Mouse (Mus musculus) liver, adult 2 months (tissue): ENCODE data around the gene Gm26897. TPM values are rescaled to one million over a fixed set of nuclear protein-coding genes. Genes with fewer than 3 reads are reported as not detected.

ENCODE experiments used
- DNase-seq: peaks from one replicate; pipeline ENCODE4 v3.0.0-alpha.2; 2011; ENCODE audit warnings: low read depth, low spot score; ENCODE audit errors: extremely low read depth
- H3K27ac ChIP-seq: fragments of 200-500 bp; replicated peaks from 2 replicates; pipeline ENCODE4 v1.5.1; 2012; ENCODE audit warnings: low read depth, mild to moderate bottlenecking, control low read depth, inconsistent platforms, low read length; ENCODE audit not compliant: insufficient read depth
- H3K27me3 ChIP-seq: fragments of 200-500 bp; 2 replicates; pipeline ENCODE4 v1.6.1; 2012; ENCODE audit warnings: mild to moderate bottlenecking, moderate library complexity, low read length, inconsistent platforms; ENCODE audit not compliant: control insufficient read depth, insufficient read depth
- H3K36me3 ChIP-seq: fragments of 200-500 bp; 2 replicates; pipeline ENCODE4 v1.6.1; 2012; ENCODE audit warnings: low read length, inconsistent platforms; ENCODE audit not compliant: control insufficient read depth, insufficient read depth
- H3K4me1 ChIP-seq: fragments of 200-500 bp; 2 replicates; pipeline ENCODE4 v1.6.1; 2011; ENCODE audit warnings: low read length; ENCODE audit not compliant: control insufficient read depth, insufficient read depth
- H3K4me3 ChIP-seq: fragments of 200-500 bp; 2 replicates; pipeline ENCODE4 v1.5.1; 2011; ENCODE audit warnings: low read depth, mild to moderate bottlenecking, control low read depth, low read length, moderate library complexity; ENCODE audit not compliant: insufficient read depth
- H3K79me2 ChIP-seq: fragments of 200-500 bp; 2 replicates; pipeline ENCODE4 v1.6.1; 2012; ENCODE audit warnings: inconsistent platforms, mild to moderate bottlenecking, low read length, moderate library complexity; ENCODE audit not compliant: control insufficient read depth, insufficient read depth
- H3K9ac ChIP-seq: fragments of 200-500 bp; 2 replicates; pipeline ENCODE4 v1.6.1; 2012; ENCODE audit warnings: low read depth, mild to moderate bottlenecking, control low read depth, inconsistent platforms, low read length
- CTCF ChIP-seq: fragments of 200-500 bp; IDR thresholded peaks from 2 replicates; pipeline ENCODE4 v1.5.1; 2011; ENCODE audit warnings: low read depth, low read length, control low read depth
- POLR2A ChIP-seq: fragments of 200-500 bp; IDR thresholded peaks from 2 replicates; pipeline ENCODE4 v1.6.1; 2011; ENCODE audit warnings: low read length, control low read depth; ENCODE audit not compliant: insufficient read depth; ENCODE audit errors: extremely low read depth
- WGBS: fragments of 180-500 bp; shearing (Covaris S2); methylation state at CpG from one replicate; pipeline ENCODE4 v1.1.7; 2018; 5-methylcytosine and 5-hydroxymethylcytosine counted together
- polyA plus RNA-seq: library from polyadenylated mRNA; depleted of rRNA; stranded (reverse); fragments of >200 nt; gene quantifications from 2 replicates; pipeline ENCODE4 v1.2.3, GENCODE M21; 2012
- total RNA-seq: library from RNA; depleted of rRNA; stranded (reverse); fragments of >200 nt; gene quantifications from 2 replicates; pipeline ENCODE4 v1.2.3, GENCODE M21; 2014

Gm26897 gene
- total and polyA plus RNA-seq, 2 experiments, result not detected

GRCm38 (mm10) chr5:111740384-111741275 lies 6.9 kb downstream of the Gm26897 start:
- TF ChIP-seq CTCF, result no peak
- no peak for TF ChIP-seq POLR2A

GRCm38 (mm10) chr5:111741352-111741751 lies 7.6 kb downstream of the Gm26897 start:
- 26% methylated on average over 11 of the region's 11 CpGs for WGBS
- Histone ChIP-seq H3K27me3 (peaks cover 11% of the 10 kb centered on the region; the same call in 1 of the 2 replicates), H3K27ac (no peak overlapping the region), H3K79me2 (no peaks in the 10 kb centered on the region), H3K4me1 (no peaks in the 10 kb centered on the region), H3K9ac (no peak overlapping the region), H3K4me3 (no peak overlapping the region), H3K36me3 (no peaks in the 10 kb centered on the region)
- no peak for TF ChIP-seq CTCF
- TF ChIP-seq POLR2A, result no peak
- DNase-seq, result no peak

More at GRCm38 (mm10) chr5:111740384-111741275, 6.9 kb downstream of the Gm26897 start:
- DNase-seq, result no peak
- Histone ChIP-seq H3K27me3 (peaks cover 11% of the 10 kb centered on the region; the same call in 1 of the 2 replicates), H3K9ac (no peak overlapping the region), H3K79me2 (no peaks in the 10 kb centered on the region), H3K27ac (no peak overlapping the region), H3K36me3 (no peaks in the 10 kb centered on the region), H3K4me1 (no peaks in the 10 kb centered on the region), H3K4me3 (no peak overlapping the region)
- 44% methylated on average over 16 of the region's 16 CpGs for WGBS

- H3K9ac ChIP-seq, result no peak overlapping the region
- H3K4me1 ChIP-seq, result no peaks in the 10 kb centered on the region
- no peak overlapping the region for H3K27ac ChIP-seq
- TF ChIP-seq CTCF, result no peak
- no peak for TF ChIP-seq POLR2A
- DNase-seq, result no peak
- no peaks in the 10 kb centered on the region for H3K36me3 ChIP-seq
- no peaks in the 10 kb centered on the region for H3K79me2 ChIP-seq
- 28% methylated on average over 13 of the region's 13 CpGs for WGBS
- H3K4me3 ChIP-seq, result no peak overlapping the region
- peaks cover 11% of the 10 kb centered on the region; the same call in 1 of the 2 replicates for H3K27me3 ChIP-seq
These were observed 8.7 kb downstream of the Gm26897 start for GRCm38 (mm10) chr5:111742290-111742898.

- TF ChIP-seq CTCF, result no peak
- no peaks in the 10 kb centered on the region for H3K4me1 ChIP-seq
- H3K9ac ChIP-seq, result no peak overlapping the region
- H3K36me3 ChIP-seq, result no peaks in the 10 kb centered on the region
- WGBS, result 82% methylated on average over 5 of the region's 5 CpGs
- DNase-seq, result no peak
- no peaks in the 10 kb centered on the region for H3K79me2 ChIP-seq
- no peak overlapping the region for H3K27ac ChIP-seq
- no peak overlapping the region for H3K4me3 ChIP-seq
- no peaks in the 10 kb centered on the region; the same call in 1 of the 2 replicates for H3K27me3 ChIP-seq
These were observed 15.9 kb downstream of the Gm26897 start for GRCm38 (mm10) chr5:111749599-111749998.

GRCm38 (mm10) chr5:111750092-111750491 lies 16.4 kb downstream of the Gm26897 start:
- TF ChIP-seq POLR2A (no peak), CTCF (no peak)
- no peak for DNase-seq
- 82% methylated on average over 13 of the region's 13 CpGs for WGBS
- no peaks in the 10 kb centered on the region for H3K36me3 ChIP-seq
- no peak overlapping the region for H3K4me3 ChIP-seq
- H3K79me2 ChIP-seq, result no peaks in the 10 kb centered on the region
- H3K9ac ChIP-seq, result no peak overlapping the region
- H3K27ac ChIP-seq, result no peak overlapping the region
- H3K27me3 ChIP-seq, result no peaks in the 10 kb centered on the region; the same call in 1 of the 2 replicates
- H3K4me1 ChIP-seq, result no peaks in the 10 kb centered on the region
